ENCODE assay signal across 19 mouse cellular contexts in genomic region chr10:95539841-95540240, GRCm38 (mm10).
"Had no signal": no experiment of that assay in that cellular context is flagged by ENCODE, and none has a peak within 500 bp of the region (broad histone marks: within the 10 kb centered on the region; RNA-seq: fewer than 3 reads in every experiment).

No protein-coding gene starts in this region.

- H3K27ac ChIP-seq: left cerebral cortex, adult 2 months; liver, embryonic 14.5 days; lung, embryonic 15.5 days; midbrain, embryonic 10.5 days; midbrain, embryonic 13.5 days; neural tube, embryonic 13.5 days had no signal

- ATAC-seq: midbrain, embryonic 13.5 days; midbrain, embryonic 16.5 days had no signal

- H3K4me3 ChIP-seq: left cerebral cortex, adult 2 months; lung, embryonic 15.5 days; megakaryocyte, embryonic 14.5 days; midbrain, embryonic 10.5 days; midbrain, embryonic 13.5 days; myocyte; neural tube, embryonic 13.5 days had no signal

- H3K4me2 ChIP-seq: liver, embryonic 11.5 days; lung, embryonic 15.5 days; midbrain, embryonic 13.5 days; neural tube, embryonic 13.5 days had no signal

- H3K9me3 ChIP-seq: lung, embryonic 15.5 days; megakaryocyte, embryonic 14.5 days; midbrain, embryonic 10.5 days; midbrain, embryonic 13.5 days; neural tube, embryonic 13.5 days had no signal

- H3K27me3 ChIP-seq: lung, embryonic 15.5 days; megakaryocyte, embryonic 14.5 days; midbrain, embryonic 13.5 days; neural tube, embryonic 13.5 days had no signal

- DNase-seq: kidney, postnatal 10 days; kidney, postnatal 36 days; layer of hippocampus, postnatal 36 days; lung, adult 18-20 months; lung, postnatal 10 days; lung, postnatal 36 days; retina, postnatal 1 day; thymus, adult 18-20 months; thymus, postnatal 36 days had no signal

- H3K4me1 ChIP-seq: midbrain, embryonic 10.5 days; midbrain, embryonic 13.5 days; neural tube, embryonic 13.5 days had no signal

- H3K9ac ChIP-seq: liver, embryonic 14.5 days; lung, embryonic 15.5 days; midbrain, embryonic 13.5 days; neural tube, embryonic 13.5 days had no signal
